Mouse (Mus musculus) embryo, embryonic 9.5 days (tissue): ENCODE results near the gene Orc2.

Experiments used
- DNase-seq: peaks from one replicate; pipeline ENCODE4 v3.0.0-alpha.2; 2017; ENCODE audit errors: extremely low spot score

Gene Orc2

DNA sequence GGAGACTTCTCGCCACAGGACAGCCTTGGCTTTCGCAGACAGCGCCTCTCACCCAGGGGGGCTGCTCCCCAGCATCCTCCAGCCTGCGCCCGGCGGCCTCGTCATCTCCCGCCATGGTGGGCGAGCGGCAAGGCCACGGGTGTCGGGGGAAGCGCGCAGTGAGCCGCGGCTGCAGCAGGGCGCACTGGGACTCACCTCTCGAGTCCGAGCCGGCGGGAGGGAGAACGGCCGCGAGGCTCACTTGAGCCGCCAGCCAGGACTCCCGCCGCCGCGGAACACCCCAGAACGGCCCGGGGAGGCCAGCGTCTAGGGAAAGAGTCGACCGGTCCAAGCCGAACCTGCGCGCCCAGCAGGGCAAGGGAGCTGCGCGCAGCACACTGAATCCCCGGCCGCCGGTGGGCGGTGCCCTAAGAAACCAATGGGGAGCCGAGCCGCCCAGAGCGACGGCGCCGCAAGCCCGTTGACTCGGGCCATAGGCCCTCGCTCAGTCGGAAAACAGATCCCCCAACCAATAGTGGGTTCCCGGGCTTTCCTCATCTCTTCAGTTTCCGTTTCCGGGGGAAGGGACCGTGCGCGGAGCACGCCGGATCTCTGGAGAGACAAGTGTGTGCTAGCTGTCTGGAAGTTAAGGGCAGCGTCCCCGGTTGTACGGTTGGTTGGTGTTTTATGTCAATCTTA is at the start of gene Orc2:
Gene Orc2 (minus strand): TSS at position 533 of the 678 bp plus-strand sequence.
- DNase-seq: peak; percentile 87

DNA sequence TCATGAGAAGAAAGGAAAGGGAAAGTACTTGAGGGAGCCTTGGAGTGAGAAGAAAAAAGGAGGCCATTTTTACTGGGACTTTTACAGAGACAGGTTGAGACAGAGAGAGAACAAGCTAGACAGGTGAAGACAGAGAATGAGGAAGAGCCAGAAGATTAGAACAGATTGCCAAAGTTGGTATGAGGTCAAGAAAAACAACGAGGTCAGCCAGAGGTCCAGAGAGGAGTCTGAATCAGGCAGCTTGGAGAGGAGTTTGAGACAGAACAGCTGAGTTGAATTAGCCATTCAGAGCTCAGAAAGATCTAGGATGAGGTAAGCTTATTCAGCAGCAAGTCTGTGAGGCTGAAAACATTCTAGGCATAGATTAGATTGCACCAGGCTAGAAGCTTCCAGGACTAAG is 36.5 kb upstream of the Orc2 start:
- no peak for DNase-seq

DNA sequence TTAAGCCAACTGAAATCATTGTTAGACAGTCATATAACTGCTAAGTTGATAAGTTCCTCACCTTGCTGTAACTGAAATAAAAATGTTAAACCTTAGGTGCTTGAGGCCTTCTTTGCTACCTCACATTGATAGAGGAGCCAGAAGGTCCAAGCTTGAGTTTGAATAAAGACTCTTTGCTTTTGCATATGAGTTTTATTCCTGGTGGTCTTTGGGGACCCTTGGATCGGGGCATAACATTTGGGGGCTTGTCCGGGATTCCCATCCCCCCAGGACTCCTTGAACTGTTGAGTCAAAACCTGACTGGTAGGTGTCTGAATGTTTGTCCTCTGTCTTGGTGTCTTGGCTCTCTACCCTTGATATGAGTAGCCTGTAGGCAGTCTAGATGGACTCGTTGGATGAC is 2.3 kb upstream of the Orc2 start:
- no peak for DNase-seq

DNA sequence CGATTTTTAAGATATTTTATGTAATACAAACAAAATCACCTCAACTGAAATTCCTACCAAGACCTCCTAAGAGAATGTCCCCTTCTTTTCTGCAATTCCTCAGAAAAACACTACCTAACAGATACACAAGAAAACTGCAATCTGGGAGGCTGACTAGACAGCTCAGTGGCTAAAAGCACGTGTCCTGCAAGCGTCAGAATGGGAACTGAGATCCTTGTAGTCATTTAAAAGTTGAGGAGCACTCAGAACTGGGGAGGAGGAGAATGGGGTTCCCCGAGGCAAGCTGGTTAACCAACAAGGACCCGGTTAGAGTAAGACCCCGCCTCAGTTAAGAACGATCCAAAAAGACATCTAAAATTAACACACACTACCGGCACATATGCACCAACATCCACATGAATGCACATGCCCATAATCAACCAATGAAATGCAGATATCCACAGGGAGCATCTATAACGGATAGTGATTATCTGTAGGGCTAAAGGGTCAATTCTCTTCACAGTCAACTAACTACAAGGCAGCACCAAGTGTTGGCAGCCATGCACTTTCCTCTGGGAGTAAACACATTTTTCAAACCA is 1.0 kb downstream of the Orc2 start:
- DNase-seq: no peak

DNA sequence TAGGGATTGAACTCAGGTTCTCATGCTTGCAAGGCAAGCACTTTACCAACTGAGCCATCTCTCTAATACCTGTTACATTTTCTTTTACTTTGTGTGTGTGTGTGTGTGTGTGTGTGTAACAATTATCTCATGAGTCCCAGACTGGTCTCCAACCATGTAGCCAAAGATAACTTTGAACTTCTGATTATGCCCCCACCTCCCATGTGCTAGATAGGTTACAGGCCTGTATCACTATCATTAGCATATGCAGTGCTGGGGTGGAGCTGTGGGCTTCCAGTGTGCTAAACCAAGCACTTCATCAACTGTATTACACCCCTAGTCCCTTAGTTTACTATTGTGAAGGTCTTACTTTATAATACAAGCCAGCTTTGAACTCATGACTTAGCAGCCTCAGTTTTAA is 1.8 kb downstream of the Orc2 start:
- DNase-seq: no peak

DNA sequence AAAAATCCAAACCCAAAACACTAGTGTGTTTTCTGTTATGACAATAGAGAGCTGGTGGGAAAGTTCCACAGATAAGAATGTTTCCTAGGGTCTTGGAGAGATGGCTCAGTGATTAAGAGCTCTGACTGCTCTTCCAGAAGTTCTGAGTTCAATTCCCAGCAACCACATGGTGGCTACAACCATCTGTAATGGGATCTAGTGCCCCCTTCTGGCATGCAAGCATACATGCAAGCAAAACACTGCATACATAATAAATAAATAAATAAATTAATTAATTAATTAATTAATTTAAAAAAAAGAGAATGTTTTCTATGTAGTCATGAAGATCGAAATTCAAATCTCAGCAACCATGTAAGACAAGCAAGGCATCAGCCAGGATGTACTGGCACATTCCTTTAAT is 6.2 kb downstream of the Orc2 start:
- DNase-seq: no peak

DNA sequence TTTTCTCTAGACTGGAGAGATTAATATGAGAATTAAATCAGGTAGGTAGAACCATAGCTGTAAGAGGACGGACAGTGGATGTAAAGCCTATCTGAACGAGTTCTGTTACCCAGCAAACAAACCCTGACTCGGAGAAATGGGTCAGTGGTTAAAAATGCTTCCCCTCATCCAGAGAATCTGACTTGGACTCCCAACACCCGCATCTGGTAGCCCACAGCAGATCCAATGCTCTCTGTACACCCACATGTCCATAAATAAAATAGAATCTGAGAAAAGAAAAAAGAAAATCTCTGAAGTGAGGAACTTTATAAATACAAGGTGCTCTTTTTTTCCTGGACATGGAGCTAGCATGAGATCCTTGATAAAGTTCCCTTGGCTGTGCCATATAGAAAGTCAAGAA is 7.2 kb downstream of the Orc2 start:
- DNase-seq: no peak

DNA sequence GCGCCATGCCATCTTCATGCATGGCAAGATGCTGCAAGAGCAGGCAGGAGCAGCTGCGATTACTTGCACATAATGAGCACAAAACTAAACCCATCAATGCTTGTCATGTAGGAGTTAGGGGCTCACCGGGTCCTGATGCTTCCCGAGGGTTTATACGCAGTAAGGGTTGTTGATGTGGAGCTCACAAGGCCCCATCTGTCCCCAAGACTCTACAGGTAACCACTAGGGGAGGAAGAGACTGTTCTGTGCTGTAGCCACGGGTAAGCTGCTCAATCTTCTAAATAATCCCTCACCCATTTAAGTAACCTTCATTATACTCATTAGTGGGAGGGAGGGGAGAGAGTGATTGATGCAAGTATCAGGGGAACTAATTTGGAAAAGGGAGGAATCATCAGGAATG is 9.3 kb downstream of the Orc2 start:
- no peak for DNase-seq

DNA sequence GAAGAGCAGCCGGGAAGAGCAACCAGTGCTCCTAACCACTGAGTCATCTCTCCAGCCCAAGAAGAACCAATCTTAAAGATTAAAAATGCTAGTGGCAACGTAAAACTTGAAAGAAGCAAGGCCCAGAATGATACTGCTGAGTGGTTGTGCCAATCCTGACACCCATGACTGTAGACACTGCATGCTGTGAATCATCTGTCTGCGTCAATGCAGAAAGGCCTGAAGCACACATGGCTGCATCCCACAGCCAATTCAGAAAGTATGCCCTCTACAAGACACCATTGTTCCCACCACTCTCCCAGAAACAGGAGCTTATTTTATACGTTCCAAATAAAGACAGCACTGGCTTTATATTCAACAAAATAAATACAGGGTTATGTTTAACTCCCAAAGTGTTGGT is 22.3 kb downstream of the Orc2 start:
- DNase-seq: no peak

DNA sequence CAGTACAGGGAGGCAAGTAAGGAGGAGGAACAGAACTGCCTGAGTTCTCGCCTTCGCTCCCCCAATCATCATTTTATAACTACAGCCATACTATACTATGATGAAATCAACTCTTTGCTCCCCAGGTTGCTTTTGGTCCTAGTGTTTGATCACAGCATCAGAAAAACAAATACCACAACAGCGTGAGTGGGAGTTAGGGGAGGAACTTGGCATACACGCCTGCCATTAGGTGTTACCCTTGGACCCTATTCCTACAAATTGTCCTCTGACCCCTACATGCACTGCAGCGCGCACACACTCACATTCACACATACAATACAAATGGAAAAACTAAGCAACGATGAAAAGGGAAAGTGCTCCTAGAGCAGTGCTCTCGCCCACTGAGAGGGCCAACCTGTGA is 29.2 kb downstream of the Orc2 start:
- no peak for DNase-seq

DNA sequence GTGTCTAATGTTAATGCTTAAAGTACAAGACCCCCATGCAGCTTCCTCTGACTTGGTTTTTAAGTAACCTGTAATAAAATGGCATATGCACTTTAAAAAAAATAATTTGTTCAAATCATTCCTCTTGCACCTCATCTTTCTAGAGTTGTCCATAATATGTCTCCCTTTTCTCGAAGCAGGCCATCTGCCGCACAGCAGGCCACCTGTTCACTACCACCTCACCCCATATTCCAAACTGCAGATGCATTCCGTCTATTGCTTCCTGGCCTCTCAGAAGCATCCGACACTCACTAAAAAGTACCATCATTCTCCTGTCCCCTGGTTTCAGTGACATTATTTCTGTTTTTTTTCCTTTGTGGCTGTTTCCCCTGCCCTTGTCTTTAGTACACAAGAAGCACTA is 39.3 kb downstream of the Orc2 start:
- no peak for DNase-seq

DNA sequence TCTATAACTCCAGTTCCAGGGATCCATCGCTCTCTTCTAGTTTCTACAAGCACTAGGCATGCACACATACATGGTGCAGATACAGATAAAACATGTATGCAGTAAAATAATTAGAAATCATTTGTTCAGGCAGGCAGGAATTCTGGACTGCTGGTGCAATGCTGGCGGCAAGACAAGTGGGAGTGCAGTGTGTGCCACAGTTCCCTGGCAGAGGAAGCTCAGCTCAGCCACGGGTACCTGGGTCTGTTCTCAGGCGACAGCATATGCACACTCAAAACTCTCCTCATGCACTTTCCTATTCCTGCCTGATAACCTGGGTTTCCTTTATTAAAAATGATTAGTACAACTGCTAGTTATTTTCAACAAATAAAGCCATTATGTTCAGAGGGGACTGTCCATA is 39.9 kb downstream of the Orc2 start:
- no peak for DNase-seq

DNA sequence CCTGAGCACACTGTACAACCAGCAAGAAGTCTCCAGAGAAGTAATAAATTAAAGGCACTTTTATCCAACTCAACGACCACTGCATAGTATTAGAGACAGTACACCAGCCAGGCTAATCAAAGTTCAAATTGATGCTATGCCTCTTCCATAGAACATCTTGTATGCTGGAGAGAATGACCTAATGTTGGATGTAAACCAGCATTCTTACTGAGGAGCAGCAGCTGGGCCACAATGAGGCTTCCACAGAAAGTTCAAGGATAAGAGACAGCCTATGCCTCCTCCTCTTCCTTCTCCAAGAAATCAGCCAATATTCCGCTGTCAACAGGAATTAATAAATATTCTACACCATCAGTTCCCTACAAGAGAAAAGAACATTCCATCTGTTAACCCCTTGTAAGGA is 41.0 kb downstream of the Orc2 start:
- DNase-seq: no peak

DNA sequence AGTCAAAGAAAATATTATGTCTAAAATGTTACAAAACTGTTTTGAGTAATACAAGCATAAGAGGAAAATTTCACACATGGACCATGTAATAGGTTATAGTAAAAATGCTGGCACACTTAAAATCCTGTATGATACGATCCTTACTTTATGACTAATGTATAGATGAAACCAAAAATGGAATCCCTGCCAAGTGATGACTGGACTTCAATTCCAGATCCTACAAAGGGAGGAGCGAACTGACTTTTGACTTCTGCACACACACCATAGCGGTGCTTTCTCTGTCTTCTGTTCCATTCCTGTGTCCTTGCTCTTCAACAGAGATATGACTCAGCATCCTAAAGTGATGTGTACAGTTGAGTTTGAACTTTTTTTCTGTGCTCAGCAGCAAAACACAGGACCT is 44.3 kb downstream of the Orc2 start:
- no peak for DNase-seq

DNA sequence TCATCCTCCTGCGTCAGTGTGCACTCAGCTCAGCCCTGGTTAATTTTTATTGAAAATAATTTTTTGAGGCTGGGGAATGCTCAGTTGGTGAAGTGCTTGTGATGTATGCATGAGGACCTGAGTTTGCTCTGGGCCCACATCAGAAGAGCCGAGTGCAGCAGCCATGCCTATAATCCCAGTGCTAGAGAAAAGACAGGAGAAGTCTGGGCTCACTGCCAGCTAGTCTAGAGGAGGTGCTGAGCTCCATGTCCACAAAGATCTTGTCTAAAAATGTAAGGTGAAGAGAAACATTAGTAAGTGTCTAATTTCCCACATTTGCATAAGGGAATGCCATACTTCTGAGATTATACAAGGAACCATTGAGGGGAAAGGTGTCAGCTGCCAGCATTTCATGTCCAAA is 46.0 kb downstream of the Orc2 start:
- no peak for DNase-seq

DNA sequence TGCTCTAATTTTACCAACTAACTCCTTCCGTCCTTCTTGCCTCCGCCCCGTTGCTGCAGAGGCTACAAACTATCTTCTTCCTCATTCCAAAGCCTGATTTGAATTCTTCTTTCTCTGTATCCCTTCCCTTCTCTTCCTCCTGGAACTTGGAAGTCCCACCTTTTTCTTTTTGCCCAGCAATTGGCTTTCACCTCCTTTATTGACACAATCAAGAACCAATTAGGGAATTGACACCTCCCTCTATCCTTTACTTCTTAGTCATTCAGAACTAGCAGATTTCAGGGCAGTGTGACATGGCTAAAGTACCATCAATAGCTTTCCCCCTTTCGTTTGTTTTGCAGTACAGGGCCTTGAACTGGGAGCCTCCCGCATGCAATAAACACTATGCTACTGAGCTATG is 46.7 kb downstream of the Orc2 start:
- no peak for DNase-seq

DNA sequence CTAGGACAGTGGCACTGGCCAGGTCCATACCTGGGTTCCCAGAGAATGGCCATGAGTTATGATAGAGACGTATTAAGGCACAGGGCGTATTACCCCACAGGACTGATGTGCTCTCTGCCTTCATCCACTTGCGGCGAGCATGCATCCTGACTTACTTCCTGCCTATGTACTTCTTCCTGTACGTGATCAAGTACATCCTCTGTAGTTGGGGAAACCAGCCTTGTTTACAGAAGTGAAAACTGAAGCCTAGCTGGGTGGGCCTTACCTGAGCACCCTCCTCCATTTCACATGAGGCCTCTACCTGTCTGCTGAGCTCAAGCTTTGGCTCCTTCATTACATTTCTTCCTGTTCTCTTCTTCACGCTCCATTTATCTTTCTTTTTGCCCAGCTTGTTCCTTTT is 50.6 kb downstream of the Orc2 start:
- DNase-seq: no peak

DNA sequence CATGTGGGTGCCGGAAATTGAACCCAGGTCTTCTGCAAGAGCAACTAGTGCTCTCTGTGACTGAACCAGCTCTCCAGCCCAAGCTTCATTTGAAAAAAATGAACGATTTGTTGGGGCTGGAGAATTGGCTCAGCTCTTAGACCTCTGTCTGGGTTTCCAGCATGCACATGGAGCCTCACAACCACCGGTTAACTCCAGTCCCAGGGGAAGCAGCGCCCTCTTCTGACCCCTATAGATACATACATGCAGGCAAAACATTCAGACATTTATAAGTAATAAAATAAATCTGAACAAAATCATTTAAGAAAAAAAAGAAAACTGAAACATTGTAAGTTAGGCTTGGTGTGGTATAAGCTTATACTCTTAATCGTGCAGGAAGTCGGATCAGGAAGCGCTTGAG is 56.5 kb downstream of the Orc2 start:
- no peak for DNase-seq

DNA sequence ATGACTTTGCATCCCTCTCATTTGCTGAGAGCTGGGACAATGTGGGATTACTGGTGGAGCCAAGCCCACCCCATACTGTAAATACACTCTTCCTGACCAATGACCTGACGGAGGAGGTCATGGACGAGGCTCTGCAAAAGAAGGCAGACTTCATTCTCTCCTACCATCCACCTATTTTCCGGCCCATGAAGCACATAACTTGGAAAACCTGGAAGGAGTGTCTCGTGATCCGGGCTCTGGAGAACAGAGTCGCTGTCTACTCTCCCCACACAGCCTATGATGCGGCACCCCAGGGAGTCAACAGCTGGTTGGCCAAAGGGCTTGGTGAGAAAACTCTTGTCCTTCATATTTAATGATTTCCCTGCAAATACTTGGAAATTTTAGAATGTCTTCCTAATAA is 57.1 kb downstream of the Orc2 start:
- no peak for DNase-seq

DNA sequence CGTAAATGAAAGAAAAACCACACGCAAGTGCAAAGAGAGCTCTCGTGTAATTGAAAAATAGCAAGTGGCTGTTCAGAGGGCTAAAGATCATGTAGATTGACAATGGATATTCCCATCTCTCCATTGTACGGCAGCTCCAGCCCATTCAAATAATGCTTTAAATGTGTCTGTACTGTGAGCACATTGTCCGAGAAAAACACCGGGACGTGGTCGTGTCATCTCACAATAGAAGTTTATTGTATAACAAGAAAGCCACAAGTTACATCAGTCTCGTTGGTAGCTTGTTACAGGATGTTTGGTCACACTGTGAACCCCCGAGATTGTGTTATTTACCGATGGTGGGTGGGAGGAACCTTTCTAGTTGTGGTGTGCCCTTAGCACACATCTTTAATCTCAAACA is 59.0 kb downstream of the Orc2 start:
- no peak for DNase-seq

DNA sequence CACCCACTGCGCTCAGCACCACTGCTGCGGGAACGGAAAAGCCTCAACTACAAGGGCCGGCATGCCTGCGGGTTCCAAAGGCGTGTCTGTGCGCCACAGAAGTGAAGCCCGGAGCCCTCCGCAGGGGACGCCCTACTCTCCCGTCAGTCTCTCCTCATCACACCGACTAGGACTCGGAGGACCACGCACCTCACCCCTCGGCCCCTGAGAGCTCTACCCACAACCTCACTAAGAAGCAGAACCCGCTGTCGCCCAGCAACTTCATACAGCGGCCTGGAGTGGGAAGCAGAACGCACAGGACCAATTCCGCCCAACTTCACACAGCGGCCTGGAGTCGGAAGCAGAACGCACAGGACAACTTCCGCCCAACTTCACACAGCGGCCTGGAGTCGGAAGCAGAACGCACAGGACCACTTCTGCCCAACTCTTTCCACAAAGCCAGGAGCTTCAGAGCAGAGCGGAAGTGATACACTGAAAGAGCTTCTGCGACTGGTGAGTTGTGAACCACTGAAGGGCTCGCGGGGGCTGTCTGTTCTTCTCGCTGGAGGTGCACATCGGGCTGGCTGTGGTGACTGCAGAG is 59.7 kb downstream of the Orc2 start, which contains the start of the genes Nif3l1 and Ppil3:
Gene Nif3l1 (plus strand): TSS at position 9 of the 580 bp plus-strand sequence.
Gene Ppil3 (minus strand): TSS at position 344 of the 580 bp plus-strand sequence.
- peak; percentile 87 for DNase-seq

DNA sequence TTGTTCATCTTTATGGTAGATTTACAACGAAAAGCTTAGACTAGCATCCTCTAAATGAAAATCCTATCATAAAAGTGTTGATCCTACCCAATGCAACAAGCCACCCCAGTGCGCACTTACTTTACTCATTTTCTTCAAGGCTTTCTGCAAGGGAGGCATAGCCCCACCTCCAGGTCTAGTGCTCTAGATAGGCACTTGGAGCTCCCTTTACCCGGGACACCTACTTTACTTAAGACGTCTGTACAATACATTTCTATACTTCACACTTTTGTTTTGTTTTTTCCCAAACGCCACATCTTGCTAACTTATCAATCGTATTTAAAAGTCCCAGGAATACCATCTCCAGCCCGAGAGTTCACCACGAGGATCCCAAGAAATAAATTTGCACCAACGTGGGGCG is 60.2 kb downstream of the Orc2 start:
- DNase-seq: no peak

DNA sequence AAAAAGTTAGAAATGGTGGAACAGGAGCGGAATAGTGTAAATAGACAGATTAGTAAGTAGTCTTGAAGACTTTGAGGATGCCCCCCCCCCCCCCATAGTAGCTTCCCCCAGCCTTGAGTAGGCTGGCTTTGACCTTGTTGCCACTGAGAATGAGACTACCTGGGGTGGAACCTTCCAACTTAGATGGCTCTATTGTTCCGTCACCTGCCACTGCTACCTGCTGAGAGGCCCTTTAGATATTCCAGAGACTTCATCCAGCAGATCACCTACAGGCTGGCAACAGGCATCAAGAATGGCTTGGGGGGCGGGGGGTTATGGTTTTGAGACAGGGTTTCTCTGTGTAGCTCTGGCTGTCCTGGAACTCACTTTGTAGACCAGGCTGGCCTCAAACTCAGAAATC is 80.4 kb downstream of the Orc2 start:
- DNase-seq: no peak
